In genomic region chr3:32698228-32698863, GRCm38 (mm10) we compare ENCODE assay signal across 8 mouse cellular contexts. TPM values are rescaled to one million over a fixed set of nuclear protein-coding genes. Genes with fewer than 3 reads are reported as not detected.
DNase-seq lines count a peak whose midpoint lies in the region; ATAC-seq lines count a peak whose summit lies in the region.

No protein-coding gene starts in this region.

- H3K27me3 ChIP-seq in intestine, embryonic 15.5 days (replicated peaks): no peaks in the 10 kb centered on the region
- H3K27me3 ChIP-seq in midbrain, embryonic 11.5 days (ENCODE audit: control insufficient read depth, insufficient read depth, low read length): no peaks in the 10 kb centered on the region

- H3K9ac ChIP-seq in intestine, embryonic 15.5 days: no peak overlapping the region
- no peak overlapping the region for H3K9ac ChIP-seq in midbrain, embryonic 11.5 days (ENCODE audit: low read length)

- H3K9me3 ChIP-seq in intestine, embryonic 15.5 days: no peaks in the 10 kb centered on the region
- H3K9me3 ChIP-seq in midbrain, embryonic 11.5 days (ENCODE audit: control insufficient read depth, low read length): no peaks in the 10 kb centered on the region

- H3K4me1 ChIP-seq in intestine, embryonic 15.5 days (replicated peaks): no peaks in the 10 kb centered on the region
- no peaks in the 10 kb centered on the region for H3K4me1 ChIP-seq in midbrain, embryonic 11.5 days (ENCODE audit: control insufficient read depth, insufficient read depth, low read length)

- no peak overlapping the region for H3K27ac ChIP-seq in intestine, embryonic 15.5 days
- H3K27ac ChIP-seq in midbrain, embryonic 11.5 days (ENCODE audit: low read depth, low read length): no peak overlapping the region

- no peak overlapping the region for H3K4me2 ChIP-seq in intestine, embryonic 15.5 days (replicated peaks)
- no peak overlapping the region for H3K4me2 ChIP-seq in midbrain, embryonic 11.5 days

- WGBS in intestine, embryonic 15.5 days: 35% methylated on average over 7 of the region's 7 CpGs
- WGBS in midbrain, embryonic 11.5 days: 39% methylated on average over 7 of the region's 7 CpGs

- H3K4me3 ChIP-seq in intestine, embryonic 15.5 days (replicated peaks): no peak overlapping the region
- H3K4me3 ChIP-seq in midbrain, embryonic 11.5 days (ENCODE audit: low read depth, low read length): no peak overlapping the region

- peak; percentile 91 for DNase-seq in ZHBTc4 (ENCODE audit: low read depth, low spot score)
- DNase-seq in cerebellum, postnatal 14 days: peak; percentile 90 to 94
- peak; percentile 78 to 79 for DNase-seq in gastrocnemius, adult 8-10 months (ENCODE audit: low spot score in 2 of 2)
- DNase-seq in left cerebral cortex, postnatal 25 days (ENCODE audit: low spot score in 2 of 2): peak; percentile 95 to 98
- peak; percentile 99 for DNase-seq in midbrain, embryonic 11.5 days (ENCODE audit: low spot score, missing footprints)
- DNase-seq in skeletal muscle tissue, adult 2 months (ENCODE audit: low read depth, low spot score): peak; percentile 70
- peak; percentile 71 for DNase-seq in yolk sac, embryonic 10.5 days (ENCODE audit: low spot score)

- intact Hi-C loops in left cerebral cortex, postnatal 25 days (cut with DNase I): loop anchor here (1.0 to 5.0 kb wide), 2 partner anchors 88 to 366 kb away; no protein-coding TSS in a partner anchor

- ATAC-seq in intestine, embryonic 15.5 days: peak; percentile 86
- peak; percentile 72; the same call in 1 of the 2 replicates for ATAC-seq in midbrain, embryonic 11.5 days (ENCODE audit: low FRiP score)

- H3K36me3 ChIP-seq in intestine, embryonic 15.5 days: no peaks in the 10 kb centered on the region
- no peaks in the 10 kb centered on the region for H3K36me3 ChIP-seq in midbrain, embryonic 11.5 days (ENCODE audit: control insufficient read depth, insufficient read depth, low read length)

RNA-seq across cellular contexts. Expression of gene Actl6a, which starts 7.8 kb away (rescaled TPM):
- 10 to 100 TPM; 11.0 to 19.6 (median 14.2) TPM for total RNA-seq in gastrocnemius, adult 8-10 months (2022)
- 131 and 144 TPM in 2 replicates for polyA plus RNA-seq in intestine, embryonic 15.5 days (2015; fragmentation: Nextera tagmentation; extraction: Ambion mirVana)
- total RNA-seq in left cerebral cortex, postnatal 25 days (2021): 10 to 100 TPM; 14.6 to 16.7 TPM
- polyA plus RNA-seq in midbrain, embryonic 11.5 days (2014; fragmentation: Nextera tagmentation; extraction: Ambion mirVana): 262 and 280 TPM in 2 replicates

RNA-seq across cellular contexts. Expression of gene Ndufb5, which starts 38.4 kb away (rescaled TPM):
- total RNA-seq in gastrocnemius, adult 8-10 months (2022): 100 to 1,000 TPM; 525 to 629 (median 587) TPM
- polyA plus RNA-seq in intestine, embryonic 15.5 days (2015; fragmentation: Nextera tagmentation; extraction: Ambion mirVana): 372 and 411 TPM in 2 replicates
- 100 to 1,000 TPM; 212 to 213 TPM for total RNA-seq in left cerebral cortex, postnatal 25 days (2021)
- 309 and 323 TPM in 2 replicates for polyA plus RNA-seq in midbrain, embryonic 11.5 days (2014; fragmentation: Nextera tagmentation; extraction: Ambion mirVana)

RNA-seq across cellular contexts. Expression of gene Mrpl47, which starts 39.1 kb away (rescaled TPM):
- 10 to 100 TPM; 20.4 to 30.2 (median 26.4) TPM for total RNA-seq in gastrocnemius, adult 8-10 months (2022)
- 40.2 and 43.2 TPM in 2 replicates for polyA plus RNA-seq in intestine, embryonic 15.5 days (2015; fragmentation: Nextera tagmentation; extraction: Ambion mirVana)
- 10 to 100 TPM; 22.1 to 22.8 TPM for total RNA-seq in left cerebral cortex, postnatal 25 days (2021)
- polyA plus RNA-seq in midbrain, embryonic 11.5 days (2014; fragmentation: Nextera tagmentation; extraction: Ambion mirVana): 46.7 and 50.0 TPM in 2 replicates
